Mouse (Mus musculus) midbrain, embryonic 14.5 days (tissue): ENCODE results near the gene Tfr2. TPM values are rescaled to one million over a fixed set of nuclear protein-coding genes. Genes with fewer than 3 reads are reported as not detected.

Experiments
- ATAC-seq: fragments of 200-750 bp; cut with Nextera tagmentation; 2 replicates; pipeline ENCODE4 v1.8.0; 2017; ENCODE audit warnings: moderate number of reproducible peaks, moderate library complexity; ENCODE audit not compliant: low FRiP score, low TSS enrichment
- DNase-seq: peaks from one replicate; pipeline ENCODE4 v3.0.0-alpha.2; 2015
- H3K27ac ChIP-seq: fragments of 300-500 bp; sonication (generic); replicated peaks from 2 replicates; pipeline ENCODE4 v1.5.1; 2014; ENCODE audit warnings: mild to moderate bottlenecking, low read depth, low read length, moderate library complexity
- H3K27me3 ChIP-seq: fragments of 300-500 bp; sonication (generic); 2 replicates; pipeline ENCODE4 v1.6.1; 2014; ENCODE audit warnings: low read length, control low read depth, mixed read lengths; ENCODE audit not compliant: control insufficient read depth, insufficient read depth
- H3K36me3 ChIP-seq: fragments of 300-500 bp; sonication (generic); 2 replicates; pipeline ENCODE4 v1.6.1; 2014; ENCODE audit warnings: low read length, control low read depth; ENCODE audit not compliant: control insufficient read depth, insufficient read depth
- H3K4me1 ChIP-seq: fragments of 300-500 bp; sonication (generic); 2 replicates; pipeline ENCODE4 v1.6.1; 2014; ENCODE audit warnings: mild to moderate bottlenecking, antibody characterized with exemption, low read length, control low read depth; ENCODE audit not compliant: control insufficient read depth, insufficient read depth
- H3K4me2 ChIP-seq: fragments of 300-500 bp; sonication (generic); 2 replicates; pipeline ENCODE4 v1.6.1; 2014; ENCODE audit warnings: mild to moderate bottlenecking, low read length, moderate library complexity
- H3K4me3 ChIP-seq: fragments of 300-500 bp; sonication (generic); replicated peaks from 2 replicates; pipeline ENCODE4 v1.5.1; 2014; ENCODE audit warnings: low read depth, low read length
- H3K9ac ChIP-seq: fragments of 300-500 bp; sonication (generic); replicated peaks from 2 replicates; pipeline ENCODE4 v1.6.1; 2014; ENCODE audit warnings: mild to moderate bottlenecking, low read length, moderate library complexity
- H3K9me3 ChIP-seq: fragments of 300-500 bp; sonication (generic); 2 replicates; pipeline ENCODE4 v1.6.1; 2016; ENCODE audit warnings: low read length, control low read depth, mixed read lengths; ENCODE audit not compliant: control insufficient read depth
- WGBS: fragments of 180-500 bp; shearing (Covaris S2); extraction: QIAGEN DNeasy Blood & Tissue Kit; methylation state at CpG from one replicate; pipeline ENCODE4 v1.1.7; 2014; 5-methylcytosine and 5-hydroxymethylcytosine counted together
- polyA plus RNA-seq: library from polyadenylated mRNA; unstranded; fragments of >200 nt; fragmentation: Nextera tagmentation; extraction: Ambion mirVana; gene quantifications from 2 replicates; pipeline ENCODE4 v1.2.1, GENCODE M21; 2014

Gene Tfr2
- polyA plus RNA-seq, 1 experiment from 2014 or later: 4.0 TPM

DNA sequence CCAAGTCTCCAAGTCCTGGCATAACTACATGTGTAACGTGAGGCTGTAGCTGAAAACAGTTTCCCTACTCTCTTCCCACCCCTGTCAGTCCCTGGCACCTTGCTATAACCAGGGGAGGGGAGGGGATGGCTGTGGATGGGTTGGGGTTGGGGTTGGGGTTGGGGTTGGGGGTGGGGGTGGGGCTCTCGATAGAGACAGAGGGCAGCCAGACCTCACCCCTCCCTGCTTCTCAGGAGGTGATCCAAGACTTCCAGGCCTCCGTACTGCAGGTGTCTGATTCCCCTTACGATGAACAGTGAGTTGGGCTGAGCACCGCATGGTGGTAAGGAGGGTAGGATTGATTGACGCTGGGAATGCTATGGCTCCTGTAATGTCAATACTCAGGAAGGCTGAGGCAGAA, 3.9 kb upstream of the Tfr2 start:
- no peaks in the 10 kb centered on the region for H3K9me3 ChIP-seq
- no peaks in the 10 kb centered on the region for H3K27me3 ChIP-seq
- H3K36me3 ChIP-seq: peaks cover 37% of the 10 kb centered on the region
- ATAC-seq (no peak), DNase-seq (no peak)
- 62% methylated on average over 6 of the region's 6 CpGs for WGBS
- H3K9ac ChIP-seq: no peak overlapping the region
- no peaks in the 10 kb centered on the region for H3K4me1 ChIP-seq
- H3K4me3 ChIP-seq: no peak overlapping the region
- no peak overlapping the region for H3K4me2 ChIP-seq
- H3K27ac ChIP-seq: no peak overlapping the region

DNA sequence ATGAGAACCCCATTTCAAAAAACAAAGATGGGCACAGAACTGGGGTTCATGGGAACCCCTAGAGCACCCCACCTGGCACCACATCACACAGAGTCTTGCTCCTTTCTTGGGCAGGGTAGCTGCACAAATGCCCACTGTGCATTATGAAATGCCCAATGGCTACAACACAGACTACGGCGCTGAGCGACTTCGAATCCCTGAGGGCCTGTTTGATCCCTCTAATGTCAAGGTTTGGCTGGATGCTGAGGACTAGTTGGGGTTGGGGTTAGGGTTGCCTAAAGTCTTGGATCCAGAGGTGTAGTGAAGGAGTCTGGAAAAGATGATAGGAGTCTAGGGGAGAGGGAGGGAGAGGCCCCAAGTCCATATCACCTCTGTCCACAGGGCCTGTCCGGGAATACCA, 3.2 kb upstream of the Tfr2 start:
- no peak for ATAC-seq
- peaks cover 36% of the 10 kb centered on the region for H3K36me3 ChIP-seq

DNA sequence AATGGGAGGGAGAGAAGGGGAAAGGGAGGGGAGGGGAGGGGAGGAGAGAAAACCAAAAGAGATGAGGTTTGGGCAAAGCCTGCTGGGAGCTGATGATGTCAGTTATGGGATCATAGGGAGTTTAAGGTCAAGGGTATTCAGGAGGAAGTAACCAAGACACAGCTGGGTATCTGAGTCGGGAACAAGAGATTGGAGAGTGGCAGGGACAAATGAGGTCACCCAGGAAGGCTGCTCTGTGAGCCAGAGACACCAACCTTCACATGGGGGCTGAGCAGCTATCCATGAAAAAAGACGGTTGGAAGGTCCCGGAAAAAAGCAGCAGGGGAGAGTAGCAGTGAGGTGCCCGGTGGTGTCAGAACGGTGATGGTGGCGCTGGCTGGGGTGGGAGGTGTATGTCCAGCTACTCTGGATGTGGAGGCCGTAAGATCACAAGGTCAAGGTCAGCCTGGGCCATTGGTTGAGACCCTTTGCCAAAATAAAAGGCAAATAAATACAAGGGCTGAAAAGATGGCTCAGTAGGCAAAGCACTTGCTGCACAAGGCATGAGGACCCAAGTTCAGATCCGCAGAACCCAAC, 1.3 kb upstream of the Tfr2 start:
- ATAC-seq: no peak
- H3K9ac ChIP-seq: no peak overlapping the region
- peaks cover 32% of the 10 kb centered on the region for H3K36me3 ChIP-seq
- H3K9me3 ChIP-seq: no peaks in the 10 kb centered on the region
- no peak for DNase-seq
- H3K27ac ChIP-seq: no peak overlapping the region
- H3K4me3 ChIP-seq: no peak overlapping the region
- H3K4me1 ChIP-seq: no peaks in the 10 kb centered on the region
- H3K4me2 ChIP-seq: no peak overlapping the region
- 82% methylated on average over 8 of the region's 8 CpGs for WGBS
- no peaks in the 10 kb centered on the region for H3K27me3 ChIP-seq

More for the DNA sequence above, 3.2 kb upstream of the Tfr2 start:
- 97% methylated on average over 5 of the region's 5 CpGs for WGBS
- Histone ChIP-seq H3K27ac (no peak overlapping the region), H3K9ac (no peak overlapping the region), H3K27me3 (no peaks in the 10 kb centered on the region), H3K4me2 (no peak overlapping the region), H3K9me3 (no peaks in the 10 kb centered on the region), H3K4me1 (no peaks in the 10 kb centered on the region), H3K4me3 (no peak overlapping the region)
- no peak for DNase-seq

DNA sequence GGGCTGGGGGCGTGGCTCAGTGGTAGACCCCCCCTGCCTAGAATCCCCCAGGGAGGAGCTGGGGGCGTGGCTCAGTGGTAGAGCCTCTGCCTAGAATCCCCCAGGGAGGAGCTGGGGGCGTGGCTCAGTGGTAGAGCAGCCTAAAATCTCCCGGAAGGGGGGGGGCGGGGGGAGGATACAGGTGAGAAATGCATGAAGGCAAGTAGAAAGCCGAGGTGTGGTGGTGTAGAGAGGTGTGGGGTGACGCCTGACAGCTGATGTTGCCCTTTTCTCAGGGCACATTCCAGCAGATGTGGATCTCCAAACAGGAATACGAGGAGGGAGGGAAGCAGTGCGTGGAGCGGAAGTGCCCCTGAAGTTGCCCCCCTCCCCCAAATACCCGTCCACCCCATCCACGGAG, 609 bp upstream of the Tfr2 start:
- 86% methylated on average over 12 of the region's 12 CpGs for WGBS
- Histone ChIP-seq H3K4me3 (no peak overlapping the region), H3K27me3 (no peaks in the 10 kb centered on the region), H3K27ac (no peak overlapping the region), H3K9ac (no peak overlapping the region), H3K9me3 (no peaks in the 10 kb centered on the region), H3K36me3 (peaks cover 29% of the 10 kb centered on the region), H3K4me2 (no peak overlapping the region), H3K4me1 (no peaks in the 10 kb centered on the region)
- ATAC-seq (no peak), DNase-seq (no peak)

DNA sequence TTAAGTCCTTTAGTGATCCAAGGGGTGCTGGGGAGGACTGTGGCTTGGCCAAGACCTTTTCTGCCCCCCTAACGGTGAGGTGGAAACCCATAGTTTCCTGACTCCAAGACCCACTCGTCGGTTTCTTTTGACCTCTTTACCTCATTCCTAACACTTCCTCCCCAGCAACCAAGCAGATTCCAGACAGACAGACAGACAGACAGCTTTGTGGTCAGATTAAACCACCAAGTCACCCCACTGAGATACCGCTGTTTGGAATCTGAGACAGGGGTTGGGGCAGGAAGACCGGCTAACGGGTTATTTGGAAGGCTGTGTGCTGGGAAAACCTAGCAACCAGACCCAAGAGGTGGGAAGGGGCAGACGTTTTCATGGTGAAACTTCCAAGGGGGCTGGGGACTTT, 541 bp downstream of the Tfr2 start:
- 54% methylated on average over 7 of the region's 7 CpGs for WGBS
- Histone ChIP-seq H3K27ac (no peak overlapping the region), H3K9me3 (no peaks in the 10 kb centered on the region), H3K4me3 (no peak overlapping the region), H3K4me2 (no peak overlapping the region), H3K27me3 (no peaks in the 10 kb centered on the region), H3K9ac (no peak overlapping the region), H3K4me1 (0 out of 2 replicates have a peak, but pooled peaks cover 3% of the 10 kb centered on the region), H3K36me3 (peaks cover 18% of the 10 kb centered on the region)
- no peak for DNase-seq
- no peak for ATAC-seq

DNA sequence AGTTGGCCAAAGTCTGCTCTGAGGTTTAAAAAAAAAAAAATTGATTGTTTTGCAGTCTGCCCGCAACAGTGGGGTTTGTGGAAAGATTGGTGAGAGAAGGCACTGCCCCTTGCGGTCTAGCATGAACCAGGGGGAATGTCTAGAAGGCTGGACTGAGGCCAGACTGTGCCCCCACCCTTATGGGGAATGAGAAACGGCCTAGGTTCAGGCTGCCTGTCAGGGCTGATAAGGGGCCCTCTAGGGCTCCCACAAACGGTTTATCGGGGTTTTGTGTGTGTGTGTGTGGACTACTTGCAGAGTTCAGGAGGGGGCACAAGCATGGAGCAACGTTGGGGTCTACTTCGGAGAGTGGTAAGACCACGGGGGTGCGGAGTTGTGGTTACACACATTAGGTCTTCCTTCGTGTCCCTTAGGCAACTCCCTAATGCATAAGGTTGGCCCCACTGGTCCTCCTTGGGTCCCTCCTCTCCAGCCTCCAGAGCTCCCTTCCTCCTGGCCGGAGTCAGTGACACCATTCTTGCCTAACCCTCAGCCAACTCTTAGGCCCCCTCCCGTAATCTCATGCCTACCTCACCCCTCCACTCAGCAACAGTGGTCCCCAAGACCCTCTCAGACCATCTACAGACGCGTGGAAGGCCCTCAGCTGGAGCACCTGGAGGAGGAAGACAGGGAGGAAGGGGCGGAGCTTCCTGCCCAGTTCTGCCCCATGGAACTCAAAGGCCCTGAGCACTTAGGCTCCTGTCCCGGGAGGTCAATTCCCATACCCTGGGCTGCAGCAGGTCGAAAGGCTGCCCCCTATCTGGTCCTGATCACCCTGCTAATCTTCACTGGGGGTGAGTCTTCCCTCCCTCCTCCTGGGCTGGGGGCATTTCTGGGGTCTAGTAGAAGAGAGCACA, 1.3 kb downstream of the Tfr2 start:
- Histone ChIP-seq H3K4me3 (no peak overlapping the region), H3K27me3 (no peaks in the 10 kb centered on the region), H3K4me1 (0 out of 2 replicates have a peak, but pooled peaks cover 3% of the 10 kb centered on the region), H3K27ac (no peak overlapping the region), H3K9me3 (no peaks in the 10 kb centered on the region), H3K9ac (no peak overlapping the region), H3K4me2 (no peak overlapping the region), H3K36me3 (peaks cover 13% of the 10 kb centered on the region)
- DNase-seq: no peak
- 85% methylated on average over 17 of the region's 17 CpGs for WGBS
- no peak for ATAC-seq

DNA sequence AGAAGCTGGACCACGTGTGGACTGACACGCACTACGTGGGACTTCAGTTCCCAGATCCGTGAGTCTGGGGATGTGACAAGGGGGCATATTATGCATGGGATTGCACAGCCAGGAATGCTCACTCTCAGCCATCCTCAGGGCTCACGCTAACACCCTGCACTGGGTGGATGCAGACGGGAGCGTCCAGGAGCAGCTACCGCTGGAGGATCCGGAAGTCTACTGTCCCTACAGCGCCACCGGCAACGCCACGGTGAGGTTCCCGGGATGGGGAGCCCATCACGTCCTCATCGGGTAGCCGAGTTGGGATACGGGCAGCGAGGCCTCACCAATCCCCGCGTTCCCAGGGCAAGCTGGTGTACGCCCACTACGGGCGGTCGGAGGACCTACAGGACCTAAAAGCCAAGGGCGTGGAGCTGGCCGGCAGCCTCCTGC, 4.8 kb downstream of the Tfr2 start:
- DNase-seq (peak; percentile 60), ATAC-seq (no peak; the same call in 1 of the 2 replicates)
- Histone ChIP-seq H3K4me2 (peak overlapping the region; percentile 49), H3K4me1 (0 out of 2 replicates have a peak, but pooled peaks cover 3% of the 10 kb centered on the region), H3K9me3 (no peaks in the 10 kb centered on the region), H3K27me3 (no peaks in the 10 kb centered on the region), H3K27ac (no peak overlapping the region), H3K36me3 (no peaks in the 10 kb centered on the region), H3K9ac (peak overlapping the region; percentile 36; the same call in 1 of the 2 replicates), H3K4me3 (peak overlapping the region; percentile 19)
- WGBS: 6% methylated on average over 27 of the region's 27 CpGs

DNA sequence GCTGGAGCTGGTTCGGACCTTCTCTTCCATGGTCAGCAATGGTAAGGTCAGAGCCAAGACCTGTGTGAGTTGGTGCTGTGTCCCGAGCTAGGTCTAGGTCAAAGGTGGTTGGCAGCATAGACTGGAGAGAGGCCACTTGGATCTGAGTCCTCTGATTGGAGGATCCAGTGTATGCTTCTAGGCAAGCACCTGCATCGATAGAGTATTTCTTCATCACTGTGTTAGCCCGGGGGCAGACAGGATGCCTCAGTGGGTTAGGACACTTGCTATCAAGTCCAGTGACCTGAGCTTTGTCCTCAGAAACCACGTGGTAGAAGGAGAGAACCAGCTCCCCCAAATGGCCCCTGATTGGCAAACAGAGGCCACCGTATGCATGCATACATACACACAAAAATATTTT, 10.6 kb downstream of the Tfr2 start:
- 82% methylated on average over 6 of the region's 6 CpGs for WGBS
- Histone ChIP-seq H3K9me3 (no peaks in the 10 kb centered on the region), H3K27me3 (no peaks in the 10 kb centered on the region; the same call in 1 of the 2 replicates), H3K4me2 (no peak overlapping the region), H3K4me3 (no peak overlapping the region), H3K27ac (no peak overlapping the region), H3K4me1 (0 out of 2 replicates have a peak, but pooled peaks cover 12% of the 10 kb centered on the region), H3K36me3 (no peaks in the 10 kb centered on the region), H3K9ac (no peak overlapping the region)
- DNase-seq: no peak
- ATAC-seq: no peak
